Mouse (Mus musculus): ENCODE measurements around the gene Slc34a1. TPM values are rescaled to one million over a fixed set of nuclear protein-coding genes. Genes with fewer than 3 reads are reported as not detected.

The Slc34a1 gene
- polyA plus RNA-seq, 1 experiment from 2014 or later = 0.22 TPM

GRCm38 (mm10) chr13:55465184-55465583 is 67.2 kb downstream of the Slc34a1 start:
- H3K36me3 ChIP-seq = peaks cover 20% of the 10 kb centered on the region
- peak overlapping the region; percentile 92 for H3K27ac ChIP-seq
- H3K9ac ChIP-seq = peak overlapping the region; percentile 80
- H3K9me3 ChIP-seq = no peaks in the 10 kb centered on the region
- WGBS = 4% methylated on average over 3 of the region's 3 CpGs
- ATAC-seq (ENCODE audit: low FRiP score, low read depth) = peak; percentile 43
- peaks cover 43% of the 10 kb centered on the region for H3K4me1 ChIP-seq
- H3K27me3 ChIP-seq (replicated peaks) = no peaks in the 10 kb centered on the region
- H3K4me3 ChIP-seq = peak overlapping the region; percentile 66
- H3K4me2 ChIP-seq (replicated peaks) = peak overlapping the region; percentile 80

Small RNAs within 50 kb of the gene (microRNA-seq; reads per million reads assigned to microRNA genes)
- not detected for gene Mir6943

Other genes starting within 250 kb of the Slc34a1 start
- 2.8 and 3.7 TPM in 2 replicates for gene Fgfr4, start 245.5 kb upstream of the Slc34a1 start, polyA plus RNA-seq (2016; fragmentation: Nextera tagmentation; extraction: Ambion mirVana)
- 68.6 and 81.6 TPM in 2 replicates for gene Nsd1, start 188.4 kb upstream of the Slc34a1 start, polyA plus RNA-seq (2016; fragmentation: Nextera tagmentation; extraction: Ambion mirVana)
- gene Prelid1, start 77.7 kb upstream of the Slc34a1 start, polyA plus RNA-seq (2016; fragmentation: Nextera tagmentation; extraction: Ambion mirVana) = 321 and 339 TPM in 2 replicates
- 100.0 and 109 TPM in 2 replicates for gene Rab24, start 76.2 kb upstream of the Slc34a1 start, polyA plus RNA-seq (2016; fragmentation: Nextera tagmentation; extraction: Ambion mirVana)
- 24.3 and 26.0 TPM in 2 replicates for gene Mxd3, start 68.4 kb upstream of the Slc34a1 start, polyA plus RNA-seq (2016; fragmentation: Nextera tagmentation; extraction: Ambion mirVana)
- 82.0 and 86.1 TPM in 2 replicates for gene Lman2, start 35.4 kb upstream of the Slc34a1 start, polyA plus RNA-seq (2016; fragmentation: Nextera tagmentation; extraction: Ambion mirVana)
- 0.52 and 1.0 TPM in 2 replicates for gene Rgs14, start 28.5 kb upstream of the Slc34a1 start, polyA plus RNA-seq (2016; fragmentation: Nextera tagmentation; extraction: Ambion mirVana)
- not detected in 2 replicates for gene Pfn3, start 17.0 kb downstream of the Slc34a1 start, polyA plus RNA-seq (2016; fragmentation: Nextera tagmentation; extraction: Ambion mirVana)
- 0.17 TPM in 1 of 2 replicates, not detected in the other for gene F12, start 28.6 kb downstream of the Slc34a1 start, polyA plus RNA-seq (2016; fragmentation: Nextera tagmentation; extraction: Ambion mirVana)
- 51.8 and 52.4 TPM in 2 replicates for gene Grk6, start 46.9 kb downstream of the Slc34a1 start, polyA plus RNA-seq (2016; fragmentation: Nextera tagmentation; extraction: Ambion mirVana)
- 1.8 TPM in 2 replicates for gene Prr7, start 66.1 kb downstream of the Slc34a1 start, polyA plus RNA-seq (2016; fragmentation: Nextera tagmentation; extraction: Ambion mirVana)
- 575 and 596 TPM in 2 replicates for gene Dbn1, start 89.9 kb downstream of the Slc34a1 start, polyA plus RNA-seq (2016; fragmentation: Nextera tagmentation; extraction: Ambion mirVana)
- 158 and 166 TPM in 2 replicates for gene Pdlim7, start 115.5 kb downstream of the Slc34a1 start, polyA plus RNA-seq (2016; fragmentation: Nextera tagmentation; extraction: Ambion mirVana)
- gene Dok3, start 131.1 kb downstream of the Slc34a1 start, polyA plus RNA-seq (2016; fragmentation: Nextera tagmentation; extraction: Ambion mirVana) = 3.7 and 4.3 TPM in 2 replicates
- gene Ddx41, start 138.5 kb downstream of the Slc34a1 start, polyA plus RNA-seq (2016; fragmentation: Nextera tagmentation; extraction: Ambion mirVana) = 64.1 and 64.4 TPM in 2 replicates
- 66.9 and 70.7 TPM in 2 replicates for gene Fam193b, start 172.9 kb downstream of the Slc34a1 start, polyA plus RNA-seq (2016; fragmentation: Nextera tagmentation; extraction: Ambion mirVana)
- 109 and 111 TPM in 2 replicates for gene Tmed9, start 175.5 kb downstream of the Slc34a1 start, polyA plus RNA-seq (2016; fragmentation: Nextera tagmentation; extraction: Ambion mirVana)
- gene B4galt7, start 201.7 kb downstream of the Slc34a1 start, polyA plus RNA-seq (2016; fragmentation: Nextera tagmentation; extraction: Ambion mirVana) = 42.4 and 44.3 TPM in 2 replicates
- 78.8 and 80.7 TPM in 2 replicates for gene Caml, start 224.8 kb downstream of the Slc34a1 start, polyA plus RNA-seq (2016; fragmentation: Nextera tagmentation; extraction: Ambion mirVana)
- 38.2 and 43.5 TPM in 2 replicates for gene Ddx46, start 236.8 kb downstream of the Slc34a1 start, polyA plus RNA-seq (2016; fragmentation: Nextera tagmentation; extraction: Ambion mirVana)